Mouse (Mus musculus): Measurements from ENCODE around the gene Bcr. TPM values are rescaled to one million over a fixed set of nuclear protein-coding genes. Genes with fewer than 3 reads are reported as not detected.

The Bcr gene
- total RNA-seq, 2 experiments from 2014 or later = 9.1 to 14.1 TPM

DNA sequence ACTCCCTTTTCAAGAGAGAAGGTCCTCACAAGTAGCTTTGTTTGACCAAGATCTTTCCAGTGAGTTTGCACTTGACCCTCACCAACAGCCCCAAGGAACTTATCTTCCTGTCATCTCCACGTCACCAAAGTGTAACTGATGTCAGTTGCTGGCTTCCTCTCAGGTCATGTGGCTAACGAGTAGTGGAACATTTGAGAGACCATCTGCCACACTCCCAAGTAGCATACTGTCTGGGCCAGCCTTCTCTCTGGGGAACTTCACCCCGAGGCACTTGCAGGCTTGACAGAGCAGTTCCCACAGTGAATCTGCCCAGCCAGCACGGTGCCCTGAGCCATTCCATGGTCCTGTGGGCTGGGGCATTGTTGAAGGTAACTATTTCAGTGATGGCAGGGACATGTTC lies 65.2 kb downstream of the Bcr start:
- no peak for ATAC-seq (ENCODE audit: poor library complexity, severe bottlenecking)

DNA sequence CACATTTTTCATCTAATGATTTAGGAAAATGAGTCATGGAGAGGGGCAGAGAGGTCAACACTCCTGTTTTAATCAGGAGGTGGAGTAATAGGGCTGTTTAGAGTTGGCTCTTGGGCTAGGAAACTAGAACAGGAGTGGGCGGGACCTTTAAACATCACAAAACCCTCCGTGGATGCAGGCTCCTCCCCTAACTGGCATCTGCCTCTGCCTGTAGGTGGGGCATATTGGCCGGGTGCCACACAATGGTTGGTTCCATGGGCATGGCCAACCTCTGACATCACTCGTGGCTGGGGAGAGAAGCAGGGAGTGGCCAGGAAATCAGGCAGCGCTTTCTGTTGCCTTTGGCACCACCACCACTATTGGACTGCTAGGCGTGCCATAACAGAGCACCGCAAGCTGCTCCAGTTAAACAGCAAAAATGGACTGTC lies 68.9 kb downstream of the Bcr start:
- peak; percentile 48 for ATAC-seq (ENCODE audit: poor library complexity, severe bottlenecking)

DNA sequence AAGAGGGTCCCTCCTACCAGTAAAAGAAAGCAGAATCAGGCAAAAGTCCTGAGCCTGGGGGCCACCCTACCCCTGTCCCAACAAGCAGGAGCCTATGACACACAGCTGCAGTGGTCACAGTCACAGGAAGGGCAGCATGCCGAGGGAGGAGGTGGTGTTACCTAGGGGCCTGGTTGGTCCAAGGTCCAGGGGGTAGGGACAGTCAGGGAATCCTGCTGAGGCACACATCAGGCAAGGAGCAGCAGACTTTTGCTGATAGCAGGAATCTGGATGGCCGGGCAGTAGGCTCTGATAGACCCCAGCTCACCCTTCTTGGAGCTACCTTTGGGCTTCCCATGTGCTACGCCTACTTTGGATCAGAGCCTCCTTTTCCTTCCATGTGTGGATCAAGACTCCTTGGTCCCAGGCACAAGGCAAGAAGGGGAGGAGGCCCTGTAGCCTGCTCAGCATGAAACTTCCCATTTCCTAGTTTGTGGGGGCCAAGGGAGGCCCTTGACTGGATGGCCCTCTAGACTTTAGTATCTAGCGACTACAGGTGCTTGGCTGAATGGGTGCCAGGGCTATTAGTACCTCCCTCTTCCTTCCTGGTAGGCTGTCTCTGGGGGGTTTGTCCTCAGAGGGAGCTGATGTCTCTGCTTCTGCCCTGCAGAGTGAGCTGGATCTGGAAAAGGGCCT lies 70.1 kb downstream of the Bcr start:
- no peak for ATAC-seq (ENCODE audit: poor library complexity, severe bottlenecking)

DNA sequence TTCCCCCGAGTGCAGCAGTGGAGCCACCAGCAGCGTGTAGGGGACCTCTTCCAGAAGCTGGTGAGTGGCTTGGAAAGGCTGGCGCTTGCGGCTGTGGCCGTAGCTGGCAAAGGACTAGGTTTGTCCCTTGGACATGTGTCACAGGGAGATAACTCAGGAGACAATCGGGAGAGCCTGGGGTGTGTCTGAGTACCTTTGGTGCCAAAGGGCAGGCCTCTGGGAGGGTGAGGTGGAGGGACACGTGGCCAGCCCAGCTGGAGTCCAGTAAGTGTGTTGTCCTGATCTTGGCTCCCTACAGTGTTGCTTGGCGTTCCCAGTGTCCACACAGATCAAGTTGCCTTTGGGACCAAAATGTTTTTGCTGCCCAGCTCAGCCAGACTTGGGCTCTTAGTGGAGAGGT lies 71.2 kb downstream of the Bcr start:
- no peak for ATAC-seq (ENCODE audit: poor library complexity, severe bottlenecking)

DNA sequence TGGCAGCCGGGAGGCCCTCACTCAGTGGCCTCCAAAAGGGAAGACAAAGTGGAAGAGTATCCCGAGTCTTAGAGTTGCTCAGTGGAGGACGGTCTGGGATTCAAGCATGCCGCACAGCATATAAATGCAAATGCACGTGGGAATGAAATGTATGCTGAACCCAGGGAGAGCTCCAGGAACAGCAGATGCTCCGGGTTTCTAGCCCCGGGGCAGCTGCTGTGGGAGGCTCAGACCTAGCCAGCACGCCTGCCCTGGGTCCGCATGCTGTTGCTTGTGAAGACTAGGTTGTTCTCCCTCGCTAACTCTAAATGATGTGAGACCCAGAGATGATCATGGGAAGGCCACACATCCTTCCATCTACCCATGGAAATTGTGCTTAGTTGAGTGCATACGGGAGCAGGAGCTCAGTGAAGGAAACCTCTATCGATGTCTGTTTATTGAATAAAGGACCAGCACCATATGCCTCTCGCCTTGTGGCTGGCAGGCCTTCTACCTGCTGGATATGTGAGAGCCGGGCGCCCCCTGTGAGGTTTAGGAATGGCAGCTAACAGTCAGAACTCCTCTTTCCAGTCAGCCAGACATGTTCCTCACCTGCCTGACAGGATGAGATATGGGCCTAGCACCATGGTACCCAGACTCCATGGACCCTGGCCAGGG lies 74.6 kb downstream of the Bcr start:
- ATAC-seq (ENCODE audit: poor library complexity, severe bottlenecking) = no peak

DNA sequence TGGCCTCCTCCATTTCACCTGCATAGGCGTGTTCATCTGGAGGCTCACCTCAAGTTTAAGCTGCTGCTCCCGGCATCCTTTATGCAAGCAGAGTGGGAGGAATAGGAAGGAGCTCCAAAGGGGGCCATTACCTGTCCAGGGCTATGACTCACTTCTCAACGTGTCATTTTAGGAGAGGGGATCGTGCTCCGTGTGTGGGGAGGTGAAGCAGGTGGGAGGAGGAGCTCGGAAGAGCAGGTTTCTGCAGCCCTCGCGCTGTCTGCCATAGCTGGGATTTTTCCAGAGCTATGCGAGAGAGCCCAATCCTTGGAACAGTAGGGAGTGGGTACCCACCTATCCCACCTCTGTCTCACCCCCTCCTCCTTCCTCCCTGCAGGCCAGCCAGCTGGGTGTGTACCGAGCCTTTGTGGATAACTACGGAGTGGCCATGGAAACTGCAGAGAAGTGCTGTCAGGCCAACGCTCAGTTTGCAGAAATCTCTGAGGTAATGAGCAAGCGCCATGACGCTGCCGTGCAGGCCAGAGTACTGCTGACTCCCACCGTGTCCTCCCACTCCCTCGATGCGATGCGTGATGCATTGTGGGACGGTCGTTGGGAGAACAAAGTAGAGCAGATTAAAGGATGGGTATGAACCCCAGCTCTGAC lies 75.2 kb downstream of the Bcr start:
- ATAC-seq (ENCODE audit: poor library complexity, severe bottlenecking) = no peak

DNA sequence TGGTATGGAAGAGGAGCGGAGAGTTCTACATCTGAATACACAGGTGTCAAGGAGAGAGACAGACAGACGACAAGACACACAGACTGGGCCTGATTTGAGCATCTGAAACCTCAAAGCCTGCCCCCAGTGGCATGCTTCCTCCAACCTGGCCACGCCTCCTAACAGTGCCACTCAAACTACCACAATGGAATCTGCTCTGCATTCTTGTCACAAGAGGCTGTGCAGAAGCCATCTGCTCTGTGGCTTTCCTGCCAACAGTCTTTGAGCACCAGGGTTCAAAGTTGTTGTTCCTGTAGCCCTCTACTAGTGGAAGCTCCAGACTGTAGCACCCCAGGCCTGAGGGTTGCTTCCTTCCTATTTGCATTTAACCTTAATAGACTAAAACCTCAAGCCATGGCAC lies 76.8 kb downstream of the Bcr start:
- peak; percentile 73 for ATAC-seq (ENCODE audit: poor library complexity, severe bottlenecking)

DNA sequence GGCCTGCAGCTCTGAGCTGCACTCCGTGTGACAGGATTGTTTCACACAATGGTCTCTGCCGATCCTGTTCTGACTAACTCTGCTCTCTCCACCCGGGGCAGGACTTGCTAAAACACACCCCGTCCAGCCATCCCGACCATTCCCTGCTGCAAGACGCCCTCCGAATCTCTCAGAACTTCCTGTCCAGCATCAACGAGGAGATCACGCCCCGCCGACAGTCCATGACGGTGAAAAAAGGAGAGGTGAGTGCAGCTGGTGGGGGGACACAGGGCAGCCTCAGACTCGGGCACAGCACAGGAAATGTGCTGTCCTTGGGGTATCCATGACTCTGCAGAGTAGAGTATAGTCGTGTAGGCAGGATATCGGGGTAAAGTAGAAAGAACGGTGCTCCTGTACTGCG lies 84.8 kb downstream of the Bcr start:
- ATAC-seq (ENCODE audit: poor library complexity, severe bottlenecking) = no peak

DNA sequence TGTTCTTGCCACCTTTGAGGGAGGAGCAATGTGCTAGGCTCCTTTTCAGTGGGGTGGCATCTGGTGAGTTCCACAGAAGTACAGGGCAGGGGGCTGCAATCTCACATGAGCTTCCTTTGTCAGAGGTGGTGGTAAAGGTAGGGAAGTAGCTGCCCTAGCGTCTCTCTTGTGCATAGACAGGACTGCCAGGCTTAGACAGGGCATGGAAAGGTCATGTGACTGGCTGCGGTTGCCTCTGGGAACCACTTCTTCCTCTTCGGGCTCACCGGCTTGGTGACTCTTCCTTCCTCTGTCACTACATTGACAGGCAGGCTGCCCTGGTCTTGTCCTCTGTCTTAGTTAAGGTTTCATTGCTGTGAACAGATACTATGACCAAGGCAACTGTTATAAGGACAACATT lies 85.6 kb downstream of the Bcr start:
- peak; percentile 93 for ATAC-seq (ENCODE audit: poor library complexity, severe bottlenecking)

DNA sequence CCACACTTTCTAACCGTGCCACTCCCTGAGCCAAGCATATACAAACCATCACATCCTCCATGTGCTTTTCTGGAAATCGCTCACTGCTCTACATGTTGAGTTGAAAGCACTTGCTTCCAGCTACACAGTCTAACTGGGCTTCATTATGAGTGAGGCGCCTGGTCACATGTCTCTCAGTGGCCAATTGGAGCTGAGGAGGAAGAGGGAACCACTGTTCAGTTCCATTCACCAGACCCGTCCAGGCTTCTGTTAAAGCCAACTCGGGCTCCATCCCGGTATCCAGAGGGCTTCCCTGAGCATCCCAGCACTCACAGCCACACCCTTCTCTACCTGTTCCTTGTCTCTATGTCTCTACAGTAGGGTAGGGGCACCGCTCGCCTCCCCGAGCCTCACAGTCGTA lies 86.2 kb downstream of the Bcr start:
- ATAC-seq (ENCODE audit: poor library complexity, severe bottlenecking) = peak; percentile 50

DNA sequence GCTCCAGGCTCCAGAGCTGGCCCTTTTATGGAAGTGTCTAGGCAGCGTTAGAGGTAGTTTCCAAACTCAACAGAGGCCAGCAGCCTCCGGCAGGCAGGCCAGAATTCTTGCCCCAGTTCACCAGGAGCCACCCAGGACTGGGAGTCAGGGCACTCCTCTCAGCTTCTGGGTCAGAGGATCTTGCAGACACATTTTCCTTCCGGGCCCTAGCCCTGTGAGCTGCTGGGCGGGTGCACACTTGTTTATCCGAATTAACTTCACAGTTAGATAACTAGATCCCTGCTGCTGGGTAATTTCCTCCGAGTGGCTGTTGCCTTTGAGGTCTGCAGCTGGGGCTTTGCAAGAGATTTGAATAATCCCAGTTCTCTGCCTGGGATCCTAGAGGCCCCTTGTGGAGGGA lies 87.9 kb downstream of the Bcr start:
- no peak for ATAC-seq (ENCODE audit: poor library complexity, severe bottlenecking)

DNA sequence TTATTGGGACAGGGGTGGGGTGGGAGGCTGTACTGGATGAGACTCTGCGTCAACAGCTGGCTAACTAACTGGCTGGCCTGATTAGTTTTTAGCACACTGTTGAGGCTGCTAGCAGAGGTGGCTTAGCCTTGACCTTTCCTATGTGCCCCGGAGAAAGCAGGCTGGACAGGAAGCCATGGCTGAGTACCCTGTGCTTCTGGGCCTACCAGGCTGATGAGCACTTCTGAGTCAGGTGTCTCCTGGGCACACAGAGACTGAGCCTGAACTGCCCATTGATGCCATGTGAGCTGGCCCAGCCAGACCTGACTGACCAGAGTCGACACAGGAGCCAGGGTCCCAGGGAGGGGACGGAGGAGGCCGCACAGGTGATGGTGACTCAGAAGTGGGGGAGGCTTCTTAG lies 90.0 kb downstream of the Bcr start:
- no peak for ATAC-seq (ENCODE audit: poor library complexity, severe bottlenecking)

DNA sequence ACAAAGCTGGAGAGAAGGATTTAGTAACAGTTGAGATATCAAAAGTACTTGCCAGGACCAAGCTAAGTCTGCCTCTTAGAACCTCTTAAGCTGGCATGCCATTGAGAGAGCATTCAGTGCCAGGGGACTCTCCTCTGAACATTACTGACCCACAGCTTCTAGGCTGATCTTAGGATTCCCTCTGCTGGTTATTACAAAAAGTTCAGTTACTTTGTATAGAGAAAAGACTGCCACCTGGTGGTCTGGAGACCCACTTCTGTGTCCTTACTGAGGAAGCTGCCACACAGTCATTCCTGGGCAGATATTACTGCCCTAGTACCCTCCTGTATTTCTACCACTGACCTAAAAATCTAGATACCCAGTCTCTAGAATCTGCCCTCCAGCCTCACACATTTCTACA lies 90.9 kb downstream of the Bcr start:
- peak; percentile 88 for ATAC-seq (ENCODE audit: poor library complexity, severe bottlenecking)

DNA sequence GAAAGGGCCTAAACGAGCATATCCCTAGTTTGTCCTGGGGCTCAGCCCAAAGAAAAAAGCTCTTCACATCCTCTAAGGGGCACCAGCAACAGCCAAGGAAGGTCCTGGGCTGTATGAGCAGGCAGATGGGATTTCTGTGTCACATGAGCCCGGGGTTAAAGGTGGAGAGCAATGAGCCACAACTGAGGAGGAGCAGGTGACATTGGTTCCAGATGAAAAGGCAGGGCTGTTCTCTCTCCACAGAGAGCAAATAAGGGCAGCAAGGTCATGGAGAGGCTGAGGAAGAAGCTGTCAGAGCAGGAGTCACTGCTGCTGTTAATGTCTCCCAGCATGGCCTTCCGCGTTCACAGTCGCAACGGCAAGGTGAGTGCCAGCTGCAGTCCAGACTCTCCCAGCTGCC lies 96.4 kb downstream of the Bcr start:
- no peak for ATAC-seq (ENCODE audit: poor library complexity, severe bottlenecking)

DNA sequence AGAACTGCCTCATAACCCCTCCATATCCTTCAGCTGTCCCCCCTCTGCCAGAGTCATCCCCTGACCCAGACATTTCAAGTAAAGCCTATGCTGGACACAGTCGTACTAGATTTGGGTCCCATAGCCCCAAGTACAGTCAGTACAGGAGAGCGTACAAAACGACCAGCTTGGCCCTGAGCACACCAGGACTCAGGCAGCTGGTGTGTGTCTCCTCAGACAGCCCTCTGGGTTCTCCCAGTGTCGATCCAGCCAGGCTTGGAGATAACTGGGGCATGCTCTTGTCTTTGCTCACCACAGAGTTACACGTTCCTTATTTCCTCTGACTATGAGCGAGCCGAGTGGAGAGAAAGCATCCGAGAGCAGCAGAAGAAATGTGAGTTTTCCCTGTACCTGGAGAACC lies 97.3 kb downstream of the Bcr start:
- ATAC-seq (ENCODE audit: poor library complexity, severe bottlenecking) = no peak

DNA sequence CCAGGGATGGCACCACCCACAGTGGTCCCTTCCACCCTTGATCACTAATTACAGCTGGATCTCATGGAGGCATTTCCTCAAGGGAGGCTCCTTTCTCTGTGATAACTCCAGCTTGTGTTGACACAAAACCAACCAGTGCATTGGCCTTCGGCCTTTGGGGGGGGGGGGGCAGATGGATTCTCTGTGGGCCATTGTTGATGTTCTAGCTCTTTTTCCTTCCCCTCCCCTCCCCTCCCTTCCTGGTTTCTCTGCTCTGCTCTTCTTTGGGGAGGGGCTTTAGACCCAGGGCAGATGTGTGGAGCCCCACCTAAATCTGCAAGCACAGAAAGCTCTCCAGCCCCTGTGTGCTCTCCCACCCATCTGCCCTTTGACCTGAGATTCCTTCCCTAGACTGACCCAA lies 98.0 kb downstream of the Bcr start:
- ATAC-seq (ENCODE audit: poor library complexity, severe bottlenecking) = no peak

DNA sequence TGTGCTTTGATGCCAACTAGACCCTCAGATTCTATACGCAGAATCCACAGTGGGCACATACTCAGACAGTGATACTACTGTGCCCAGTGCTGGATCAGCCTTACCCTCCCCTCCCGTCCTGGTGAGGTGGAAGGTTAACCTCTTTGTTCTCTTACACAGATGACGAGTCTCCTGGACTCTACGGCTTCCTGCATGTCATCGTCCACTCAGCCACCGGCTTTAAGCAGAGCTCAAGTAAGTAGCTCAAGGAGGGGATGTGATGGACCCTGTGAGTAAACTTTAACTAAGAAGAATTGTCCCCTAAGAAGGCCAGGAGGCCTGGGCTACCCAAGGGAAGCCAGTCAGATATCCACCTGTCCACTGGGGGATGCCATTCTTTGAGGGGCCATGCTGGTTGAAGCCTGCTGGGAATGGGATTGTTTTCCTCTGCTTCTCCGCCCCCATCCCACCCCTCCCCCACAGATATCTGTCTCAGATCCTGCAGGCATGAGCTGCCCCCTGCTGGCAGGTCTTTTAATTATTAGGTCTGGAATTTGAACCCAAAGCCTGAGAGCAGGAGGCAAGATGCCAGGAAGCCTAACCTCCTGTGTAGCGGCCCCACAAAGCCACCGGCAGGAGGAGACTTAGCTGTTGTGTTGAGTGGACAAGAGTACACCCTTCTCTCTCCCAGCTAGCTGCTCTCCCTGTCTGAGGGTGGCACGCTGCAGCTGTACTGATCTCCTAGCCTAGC lies 99.9 kb downstream of the Bcr start:
- ATAC-seq (ENCODE audit: poor library complexity, severe bottlenecking) = no peak

DNA sequence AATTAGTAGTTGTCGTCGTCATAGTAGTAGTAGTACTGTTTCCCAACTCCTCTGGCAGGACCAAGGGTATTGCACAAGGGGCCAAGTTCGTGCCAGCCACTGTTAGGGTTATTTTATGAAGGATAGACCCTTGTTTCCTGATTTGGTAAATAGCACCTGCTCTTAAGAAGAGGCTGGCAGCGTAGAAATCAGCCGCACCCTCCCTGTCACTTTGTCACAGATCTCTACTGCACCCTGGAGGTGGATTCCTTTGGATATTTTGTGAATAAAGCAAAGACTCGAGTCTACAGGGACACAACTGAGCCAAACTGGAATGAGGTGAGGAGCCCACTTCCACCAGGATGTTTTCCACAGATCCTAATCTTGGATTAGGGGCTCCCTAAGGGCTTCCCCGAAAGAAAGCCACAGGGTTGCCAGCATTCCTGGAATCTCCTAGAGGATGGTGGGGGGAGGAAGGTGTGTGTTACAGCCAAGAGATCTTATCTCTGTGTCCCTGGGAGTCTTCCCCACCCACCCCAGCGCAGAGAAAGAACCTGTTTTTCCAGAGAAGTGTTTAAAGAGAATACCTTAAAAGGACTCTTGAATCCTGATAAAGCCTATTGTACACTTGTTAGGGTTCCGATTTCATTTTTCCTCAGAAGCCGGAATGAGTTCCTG lies 105.6 kb downstream of the Bcr start:
- peak; percentile 48; the same call in 1 of the 2 replicates for ATAC-seq (ENCODE audit: poor library complexity, severe bottlenecking)

DNA sequence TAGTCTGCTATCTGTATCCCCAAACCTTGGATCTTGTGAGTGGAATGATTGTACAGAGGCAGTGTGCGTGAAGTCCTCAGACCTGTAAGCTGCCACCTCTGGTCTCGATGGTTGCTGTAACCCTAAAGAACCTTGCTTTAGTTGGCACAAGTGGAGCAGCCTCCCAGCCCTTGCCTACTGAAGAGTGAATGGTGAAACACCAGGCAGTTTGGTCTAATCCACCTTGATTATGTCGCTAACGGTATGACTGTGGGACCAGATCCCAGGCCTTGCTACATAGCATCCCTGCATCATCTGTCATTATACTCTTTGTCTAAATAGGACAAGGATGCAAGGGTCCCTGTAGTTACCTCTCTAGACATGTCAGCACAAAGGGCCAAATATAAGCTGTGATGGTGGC lies 106.2 kb downstream of the Bcr start:
- no peak for ATAC-seq (ENCODE audit: poor library complexity, severe bottlenecking)

DNA sequence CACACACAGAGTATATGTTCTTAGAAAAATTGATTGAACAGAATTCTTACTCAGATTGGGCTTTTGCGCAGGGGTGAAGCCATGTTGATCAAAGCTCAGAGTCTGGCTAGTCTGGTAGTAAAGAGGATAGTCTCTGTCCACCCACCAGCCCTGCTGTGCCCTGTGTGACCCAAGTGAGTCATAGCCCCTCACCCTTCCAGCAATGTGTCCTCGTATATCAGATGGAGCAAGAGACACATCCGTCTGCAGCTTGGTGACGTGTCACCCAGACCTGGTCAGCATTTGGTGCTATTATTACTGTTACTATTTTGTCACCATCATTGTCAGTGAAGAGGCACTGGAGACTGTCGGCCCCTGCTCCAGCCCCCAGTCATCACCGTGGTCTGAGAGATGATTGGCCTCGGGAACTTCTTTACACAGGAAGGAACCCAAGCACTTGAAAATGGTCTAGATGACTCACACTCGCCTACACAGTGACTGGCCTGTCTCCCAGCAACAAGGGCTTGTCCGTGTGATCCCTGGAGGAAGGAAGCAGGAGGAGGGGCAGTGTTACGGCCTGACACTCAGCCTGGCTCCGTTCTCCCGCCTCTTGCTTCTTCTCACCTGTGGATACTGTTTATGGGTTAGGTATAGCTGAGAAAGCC lies 109.9 kb downstream of the Bcr start:
- ATAC-seq (ENCODE audit: poor library complexity, severe bottlenecking) = 0 out of 2 replicates have a peak, but pooled peaks have one; percentile 29

DNA sequence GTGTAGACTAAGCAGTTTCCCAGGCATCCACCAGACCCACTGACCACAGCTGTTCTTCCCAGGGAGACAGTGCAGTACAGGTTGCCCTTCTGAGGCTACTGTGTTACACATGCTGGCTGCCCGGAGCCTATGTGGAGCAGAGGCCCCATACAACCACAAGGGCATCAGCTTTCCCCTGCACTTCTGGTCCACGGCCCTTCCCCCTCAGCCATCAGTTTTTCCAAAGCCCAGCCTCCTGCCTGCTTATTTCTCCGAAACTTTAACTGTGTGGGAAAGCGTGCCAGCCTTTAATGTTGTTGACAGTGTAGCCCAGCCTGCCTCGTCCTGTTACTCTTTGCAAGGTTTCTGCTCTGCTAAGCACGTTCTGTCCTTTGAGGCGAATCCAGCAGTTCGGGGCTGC lies 112.7 kb downstream of the Bcr start:
- no peak for ATAC-seq (ENCODE audit: poor library complexity, severe bottlenecking)

Measured in megakaryocyte, adult 5-6 weeks (primary cell).